Mouse (Mus musculus): ENCODE measurements around the gene Mef2b. TPM values are rescaled to one million over a fixed set of nuclear protein-coding genes. Genes with fewer than 3 reads are reported as not detected.

Gene Mef2b
- 0.26 and 0.59 TPM in 2 replicates for polyA plus RNA-seq (2015; fragmentation: Nextera tagmentation; extraction: Ambion mirVana)

- Histone ChIP-seq H3K4me3 (replicated peaks) (peak within 1 kb of the TSS; percentile 84), H3K4me1 (replicated peaks) (peaks cover 24% of the 10 kb centered on the region), H3K9me3 (no peaks in the 10 kb centered on the region), H3K4me2 (replicated peaks) (peak within 1 kb of the TSS; percentile 70), H3K27me3 (no peaks in the 10 kb centered on the region), H3K27ac (peak within 1 kb of the TSS; percentile 86), H3K36me3 (peaks cover 49% of the 10 kb centered on the region), H3K9ac (replicated peaks) (peak within 1 kb of the TSS; percentile 79)
- WGBS: under 1% methylated on average over 46 of the region's 46 CpGs
- ATAC-seq: peak; percentile 97
These were observed at the start of gene Mef2b, which contains the start of the genes Rfxank and Borcs8 for GRCm38 (mm10) chr8:70139026-70139857. TSS of gene Mef2b (plus strand) at chr8:70139711. TSS of gene Rfxank (minus strand) at chr8:70139154. TSS of gene Borcs8 (plus strand) at chr8:70139499.

- H3K9ac ChIP-seq (replicated peaks): no peak overlapping the region
- no peak overlapping the region for H3K4me3 ChIP-seq (replicated peaks)
- 0 out of 2 replicates have a peak overlapping the region, but pooled peaks have one; percentile 1 for H3K27ac ChIP-seq
- no peak overlapping the region for H3K4me2 ChIP-seq (replicated peaks)
- peaks cover 26% of the 10 kb centered on the region for H3K27me3 ChIP-seq
- H3K36me3 ChIP-seq: peaks cover 38% of the 10 kb centered on the region
- no peaks in the 10 kb centered on the region for H3K9me3 ChIP-seq
- peaks cover 23% of the 10 kb centered on the region for H3K4me1 ChIP-seq (replicated peaks)
- 64% methylated on average over 8 of the region's 8 CpGs for WGBS
- ATAC-seq: no peak
These were observed 46.7 kb upstream of the Mef2b start for GRCm38 (mm10) chr8:70092786-70093185.

GRCm38 (mm10) chr8:70099276-70099675 is 40.2 kb upstream of the Mef2b start:
- Histone ChIP-seq H3K4me2 (replicated peaks) (no peak overlapping the region), H3K4me3 (replicated peaks) (no peak overlapping the region), H3K9ac (replicated peaks) (no peak overlapping the region), H3K9me3 (no peaks in the 10 kb centered on the region), H3K36me3 (peaks cover 98% of the 10 kb centered on the region), H3K27me3 (no peaks in the 10 kb centered on the region), H3K4me1 (replicated peaks) (peaks cover under 1% of the 10 kb centered on the region; the same call in 1 of the 2 replicates), H3K27ac (no peak overlapping the region)
- WGBS: 78% methylated on average over 8 of the region's 8 CpGs
- no peak for ATAC-seq

GRCm38 (mm10) chr8:70100241-70100640 is 39.3 kb upstream of the Mef2b start:
- Histone ChIP-seq H3K36me3 (peaks cover 97% of the 10 kb centered on the region), H3K27ac (no peak overlapping the region), H3K27me3 (no peaks in the 10 kb centered on the region), H3K9me3 (no peaks in the 10 kb centered on the region), H3K9ac (replicated peaks) (no peak overlapping the region), H3K4me3 (replicated peaks) (no peak overlapping the region), H3K4me1 (replicated peaks) (peaks cover 9% of the 10 kb centered on the region; the same call in 1 of the 2 replicates), H3K4me2 (replicated peaks) (no peak overlapping the region)
- 88% methylated on average over 8 of the region's 8 CpGs for WGBS
- ATAC-seq: no peak

GRCm38 (mm10) chr8:70104506-70104905 is 35.0 kb upstream of the Mef2b start:
- ATAC-seq: peak; percentile 66
- Histone ChIP-seq H3K36me3 (peaks cover 97% of the 10 kb centered on the region), H3K27me3 (no peaks in the 10 kb centered on the region)

GRCm38 (mm10) chr8:70104922-70105321 is 34.6 kb upstream of the Mef2b start:
- whole genome bisulfite sequencing: 83% methylated on average over 7 of the region's 7 CpGs
- no peak overlapping the region for H3K27ac ChIP-seq
- H3K4me1 ChIP-seq (replicated peaks): peaks cover 19% of the 10 kb centered on the region
- H3K9me3 ChIP-seq: no peaks in the 10 kb centered on the region
- no peak overlapping the region for H3K9ac ChIP-seq (replicated peaks)
- no peak overlapping the region for H3K4me3 ChIP-seq (replicated peaks)
- H3K4me2 ChIP-seq (replicated peaks): no peak overlapping the region
- peaks cover 97% of the 10 kb centered on the region for H3K36me3 ChIP-seq
- no peaks in the 10 kb centered on the region for H3K27me3 ChIP-seq
- no peak for ATAC-seq

More at GRCm38 (mm10) chr8:70104506-70104905, 35.0 kb upstream of the Mef2b start:
- no peak overlapping the region for H3K27ac ChIP-seq
- no peaks in the 10 kb centered on the region for H3K9me3 ChIP-seq
- H3K4me2 ChIP-seq (replicated peaks): no peak overlapping the region
- WGBS: 18% methylated on average over 6 of the region's 6 CpGs
- peaks cover 15% of the 10 kb centered on the region for H3K4me1 ChIP-seq (replicated peaks)
- H3K9ac ChIP-seq (replicated peaks): no peak overlapping the region
- H3K4me3 ChIP-seq (replicated peaks): no peak overlapping the region

- Histone ChIP-seq H3K4me1 (replicated peaks) (peaks cover 35% of the 10 kb centered on the region), H3K4me3 (replicated peaks) (no peak overlapping the region), H3K9ac (replicated peaks) (no peak overlapping the region), H3K27me3 (peaks cover 40% of the 10 kb centered on the region), H3K4me2 (replicated peaks) (no peak overlapping the region), H3K36me3 (peaks cover 99% of the 10 kb centered on the region), H3K9me3 (no peaks in the 10 kb centered on the region), H3K27ac (no peak overlapping the region)
- WGBS: 95% methylated on average over 2 of the region's 2 CpGs
- no peak for ATAC-seq
These were observed 29.1 kb upstream of the Mef2b start for GRCm38 (mm10) chr8:70110451-70110850.

DNA sequence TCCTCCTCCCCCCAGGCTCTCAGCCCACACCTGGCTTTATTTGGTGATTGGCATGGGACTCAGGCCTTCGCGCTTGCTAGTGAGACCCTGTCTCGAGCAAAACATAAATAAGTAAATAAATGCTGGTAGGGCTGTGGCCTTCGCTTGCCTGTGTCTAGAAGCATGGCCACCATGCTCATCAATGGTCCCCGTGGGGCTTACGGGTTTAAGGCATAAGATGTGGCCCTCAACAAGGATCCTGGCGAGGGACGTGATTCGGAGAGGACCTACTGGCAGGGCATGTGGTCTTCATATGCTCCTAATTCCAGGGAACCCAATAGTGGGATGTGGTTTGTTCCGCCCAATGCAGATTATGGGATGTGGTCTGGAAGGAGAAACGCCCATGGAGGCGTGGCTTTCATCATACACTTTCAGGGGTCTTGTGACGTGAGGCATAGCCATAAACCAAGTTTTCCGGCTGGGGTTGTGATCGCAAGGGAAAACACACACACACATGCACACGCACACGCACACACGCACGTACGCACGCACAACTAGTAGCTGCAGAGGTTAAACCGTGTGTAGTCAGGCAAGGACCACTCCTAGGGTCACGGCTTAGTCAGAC is 28.2 kb upstream of the Mef2b start:
- Histone ChIP-seq H3K4me3 (replicated peaks) (no peak overlapping the region), H3K4me1 (replicated peaks) (peaks cover 36% of the 10 kb centered on the region), H3K36me3 (peaks cover 98% of the 10 kb centered on the region), H3K27ac (no peak overlapping the region), H3K9me3 (no peaks in the 10 kb centered on the region), H3K27me3 (peaks cover 45% of the 10 kb centered on the region), H3K4me2 (replicated peaks) (no peak overlapping the region), H3K9ac (replicated peaks) (no peak overlapping the region)
- ATAC-seq: no peak
- 60% methylated on average over 23 of the region's 23 CpGs for WGBS

- WGBS: 6% methylated on average over 43 of the region's 43 CpGs
- Histone ChIP-seq H3K9me3 (no peaks in the 10 kb centered on the region), H3K4me2 (replicated peaks) (peak overlapping the region; percentile 25), H3K9ac (replicated peaks) (0 out of 2 replicates have a peak overlapping the region, but pooled peaks have one; percentile 0), H3K27ac (no peak overlapping the region), H3K27me3 (peaks cover 50% of the 10 kb centered on the region), H3K36me3 (peaks cover 89% of the 10 kb centered on the region), H3K4me1 (replicated peaks) (peaks cover 44% of the 10 kb centered on the region), H3K4me3 (replicated peaks) (no peak overlapping the region)
- peak; percentile 25; the same call in 1 of the 2 replicates for ATAC-seq
These were observed 27.0 kb upstream of the Mef2b start for GRCm38 (mm10) chr8:70112401-70113016.

DNA sequence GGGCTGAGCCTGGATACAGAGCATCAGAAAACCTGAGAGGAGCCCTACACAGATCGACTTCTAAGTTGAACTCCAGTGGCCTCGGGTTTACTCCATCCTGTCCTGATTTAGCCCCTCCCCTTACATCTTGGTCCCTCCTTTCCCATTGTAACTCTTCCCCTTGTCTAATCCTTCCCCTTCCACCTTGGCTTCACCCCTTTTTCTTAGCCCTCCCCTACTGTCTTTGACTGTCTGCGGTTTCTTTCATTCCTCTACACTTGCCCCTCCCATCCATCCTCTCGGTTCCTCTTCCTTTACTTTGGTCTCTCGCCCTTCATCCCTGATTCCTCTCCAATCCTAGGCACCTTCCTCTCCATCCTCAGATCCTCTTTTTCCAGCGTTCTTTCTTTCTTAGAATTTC is 25.0 kb upstream of the Mef2b start:
- no peak overlapping the region for H3K4me2 ChIP-seq (replicated peaks)
- H3K9ac ChIP-seq (replicated peaks): no peak overlapping the region
- H3K9me3 ChIP-seq: no peaks in the 10 kb centered on the region
- peaks cover 54% of the 10 kb centered on the region for H3K4me1 ChIP-seq (replicated peaks)
- no peak for ATAC-seq
- WGBS: 15% methylated on average over 6 of the region's 6 CpGs
- no peak overlapping the region for H3K4me3 ChIP-seq (replicated peaks)
- H3K36me3 ChIP-seq: peaks cover 69% of the 10 kb centered on the region
- H3K27ac ChIP-seq: no peak overlapping the region
- H3K27me3 ChIP-seq: peaks cover 50% of the 10 kb centered on the region

DNA sequence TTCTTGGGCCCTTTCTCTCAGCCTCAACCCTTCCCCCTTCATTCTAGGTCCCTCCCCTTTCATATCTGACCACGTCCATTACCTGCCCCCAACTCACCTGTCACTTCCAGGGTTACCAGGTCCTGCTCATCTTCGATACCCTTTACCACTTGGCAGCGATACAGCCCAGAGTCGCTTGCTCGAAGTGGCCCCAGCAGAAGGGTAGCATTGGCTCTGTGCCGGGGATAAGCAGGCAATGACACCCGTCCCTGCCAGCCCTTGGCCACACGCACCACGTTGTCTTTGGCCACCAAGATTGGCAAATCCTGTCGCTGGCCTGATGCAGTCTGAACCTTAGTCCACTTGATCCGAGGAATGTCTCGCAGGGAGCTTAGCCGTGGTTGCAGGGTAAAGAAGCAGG is 24.6 kb upstream of the Mef2b start:
- Histone ChIP-seq H3K4me1 (replicated peaks) (peaks cover 50% of the 10 kb centered on the region), H3K27ac (no peak overlapping the region), H3K36me3 (peaks cover 65% of the 10 kb centered on the region), H3K9ac (replicated peaks) (no peak overlapping the region), H3K27me3 (peaks cover 50% of the 10 kb centered on the region), H3K4me3 (replicated peaks) (no peak overlapping the region), H3K9me3 (no peaks in the 10 kb centered on the region), H3K4me2 (replicated peaks) (no peak overlapping the region)
- no peak for ATAC-seq
- 69% methylated on average over 13 of the region's 13 CpGs for WGBS

DNA sequence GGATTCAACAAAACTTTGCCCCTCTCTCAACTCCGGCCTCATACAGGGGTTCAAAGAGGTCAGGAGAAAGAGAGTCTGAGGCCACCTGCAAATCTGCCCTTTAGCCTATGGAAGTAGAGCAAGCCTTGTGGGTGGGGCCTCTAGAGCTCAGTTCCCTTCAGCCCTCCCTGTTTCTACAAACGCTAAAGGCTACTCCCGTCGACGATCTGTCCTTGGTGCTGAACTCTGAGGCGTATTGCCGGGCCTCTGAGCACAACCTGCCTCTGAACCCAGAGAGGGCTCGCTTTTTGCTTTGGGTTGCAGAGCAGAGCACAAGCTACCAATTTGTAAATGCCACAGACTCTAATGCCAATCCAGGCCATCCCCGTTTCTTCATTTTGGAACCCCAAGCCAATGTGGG is 21.9 kb upstream of the Mef2b start:
- H3K4me1 ChIP-seq (replicated peaks): peaks cover 40% of the 10 kb centered on the region
- H3K27ac ChIP-seq: no peak overlapping the region
- no peaks in the 10 kb centered on the region for H3K9me3 ChIP-seq
- peak overlapping the region; percentile 89 for H3K4me2 ChIP-seq (replicated peaks)
- ATAC-seq: no peak
- peaks cover 37% of the 10 kb centered on the region for H3K27me3 ChIP-seq
- H3K4me3 ChIP-seq (replicated peaks): peak overlapping the region; percentile 63
- 9% methylated on average over 9 of the region's 9 CpGs for WGBS
- H3K36me3 ChIP-seq: peaks cover 38% of the 10 kb centered on the region
- peak overlapping the region; percentile 90 for H3K9ac ChIP-seq (replicated peaks)
